In genomic region chr5:20837082-20837481, GRCm38 (mm10) we compare ENCODE assay signal across 17 mouse cellular contexts.
"Had no signal": no experiment of that assay in that cellular context is flagged by ENCODE, and none has a peak within 500 bp of the region (broad histone marks: within the 10 kb centered on the region; RNA-seq: fewer than 3 reads in every experiment).

No protein-coding gene starts in this region.

- DNase-seq: left cerebral cortex, postnatal 4 days; liver; liver, embryonic 13.5 days; liver, postnatal 0 days; lung, adult 18-20 months; lung, adult 2 months; lung, embryonic 14.5 days; lung, postnatal 10 days; lung, postnatal 14 days; lung, postnatal 36 days; lung, postnatal 4 days; midbrain, embryonic 14.5 days had no signal

- ATAC-seq: liver, embryonic 12.5 days; liver, postnatal 0 days; lung, postnatal 0 days; midbrain, embryonic 13.5 days; midbrain, embryonic 15.5 days; midbrain, embryonic 16.5 days had no signal
